Mouse (Mus musculus): Measurements from ENCODE around the gene Olfr497.

GRCm38 (mm10) chr7:108392867-108393266 lies 27.4 kb upstream of the Olfr497 start, which contains the start of gene Olfr495:
- TF ChIP-seq CTCF (conservative IDR thresholded peaks at IDR 0.05; ENCODE audit: low read length) (no peak), NANOG (IDR thresholded peaks at IDR 0.05; ENCODE audit: borderline replicate concordance, low read length) (no peak), POU5F1 (IDR thresholded peaks at IDR 0.05; ENCODE audit: borderline replicate concordance, low read length) (no peak)
